Mouse (Mus musculus) stomach, postnatal 0 days (tissue): ENCODE measurements around the gene Tspan14. TPM values are rescaled to one million over a fixed set of nuclear protein-coding genes. Genes with fewer than 3 reads are reported as not detected.

ENCODE experiments used
- ATAC-seq: fragments of 200-750 bp; cut with Nextera tagmentation; 2 replicates; pipeline ENCODE4 v1.8.0; 2017; ENCODE audit not compliant: low FRiP score, low TSS enrichment
- DNase-seq: peaks from one replicate; pipeline ENCODE4 v3.0.0-alpha.2; 2016; ENCODE audit warnings: low spot score
- H3K27ac ChIP-seq: fragments of 300-500 bp; sonication (generic); replicated peaks from 2 replicates; pipeline ENCODE4 v1.5.1; 2014; ENCODE audit warnings: mild to moderate bottlenecking, control low read depth
- H3K27me3 ChIP-seq: fragments of 300-500 bp; sonication (generic); 2 replicates; pipeline ENCODE4 v1.6.1; 2014; ENCODE audit warnings: low read length; ENCODE audit not compliant: control insufficient read depth, insufficient read depth
- H3K36me3 ChIP-seq: fragments of 300-500 bp; sonication (generic); 2 replicates; pipeline ENCODE4 v1.6.1; 2014; ENCODE audit warnings: low read length, mixed read lengths; ENCODE audit not compliant: control insufficient read depth, insufficient read depth
- H3K4me1 ChIP-seq: fragments of 300-500 bp; sonication (generic); replicated peaks from 2 replicates; pipeline ENCODE4 v1.6.1; 2014; ENCODE audit warnings: antibody characterized with exemption; ENCODE audit not compliant: control insufficient read depth, insufficient read depth
- H3K4me2 ChIP-seq: fragments of 300-500 bp; sonication (generic); replicated peaks from 2 replicates; pipeline ENCODE4 v1.6.1; 2014; ENCODE audit warnings: low read depth, mild to moderate bottlenecking, control low read depth, moderate library complexity
- H3K4me3 ChIP-seq: fragments of 300-500 bp; sonication (generic); 2 replicates; pipeline ENCODE4 v1.5.1; 2014; ENCODE audit warnings: low read depth, low read length, control low read depth
- H3K9ac ChIP-seq: fragments of 300-500 bp; sonication (generic); 2 replicates; pipeline ENCODE4 v1.6.1; 2014; ENCODE audit warnings: mild to moderate bottlenecking, low read length, control low read depth, mixed read lengths
- H3K9me3 ChIP-seq: fragments of 300-500 bp; sonication (generic); 2 replicates; pipeline ENCODE4 v1.6.1; 2016; ENCODE audit warnings: low read length; ENCODE audit not compliant: control insufficient read depth
- CTCF ChIP-seq: IDR thresholded peaks from 2 replicates; pipeline ENCODE4 v1.5.1; 2016; ENCODE audit warnings: antibody characterized with exemption, low read depth, mild to moderate bottlenecking, moderate library complexity
- EP300 ChIP-seq: optimal IDR thresholded peaks from 2 replicates; pipeline ENCODE3; 2016; ENCODE audit warnings: antibody characterized with exemption
- WGBS: fragments of 180-500 bp; shearing (Covaris S2); extraction: QIAGEN DNeasy Blood & Tissue Kit; methylation state at CpG from one replicate; pipeline ENCODE4 v1.1.7; 2014; 5-methylcytosine and 5-hydroxymethylcytosine counted together
- polyA plus RNA-seq: library from polyadenylated mRNA; unstranded; fragments of >200 nt; fragmentation: Nextera tagmentation; extraction: Ambion mirVana; gene quantifications from 2 replicates; pipeline ENCODE4 v1.2.1, GENCODE M21; 2015

Gene Tspan14
- polyA plus RNA-seq, 1 experiment from 2014 or later = 38.8 TPM

DNA sequence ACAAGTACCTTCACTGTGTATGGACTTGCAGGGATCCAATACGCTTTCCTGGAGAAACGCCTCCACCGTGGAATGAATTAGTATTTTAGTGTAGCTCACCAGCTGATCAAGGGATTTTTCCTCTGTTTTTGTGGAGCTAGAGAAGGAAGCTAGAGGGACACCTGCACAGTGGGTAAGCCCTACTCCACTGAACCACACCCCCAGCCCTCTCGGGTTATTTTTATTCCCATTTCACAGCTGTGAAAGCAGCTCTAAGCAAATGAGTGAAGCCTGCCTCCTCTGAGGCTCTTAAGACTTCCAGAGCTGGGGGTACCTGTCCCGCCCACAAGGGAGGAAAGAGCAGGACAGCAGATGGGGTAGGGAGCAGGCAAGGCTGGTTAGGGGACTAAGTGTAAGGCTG is 13.2 kb downstream of the Tspan14 start:
- H3K4me2 ChIP-seq = no peak overlapping the region
- H3K4me3 ChIP-seq = no peak overlapping the region
- no peaks in the 10 kb centered on the region for H3K36me3 ChIP-seq
- DNase-seq (no peak), ATAC-seq (no peak)
- H3K27me3 ChIP-seq = no peaks in the 10 kb centered on the region
- no peaks in the 10 kb centered on the region for H3K9me3 ChIP-seq
- TF ChIP-seq EP300 (no peak), CTCF (no peak)
- WGBS = 62% methylated on average over 5 of the region's 5 CpGs
- peaks cover 25% of the 10 kb centered on the region for H3K4me1 ChIP-seq
- H3K27ac ChIP-seq = no peak overlapping the region
- no peak overlapping the region for H3K9ac ChIP-seq

DNA sequence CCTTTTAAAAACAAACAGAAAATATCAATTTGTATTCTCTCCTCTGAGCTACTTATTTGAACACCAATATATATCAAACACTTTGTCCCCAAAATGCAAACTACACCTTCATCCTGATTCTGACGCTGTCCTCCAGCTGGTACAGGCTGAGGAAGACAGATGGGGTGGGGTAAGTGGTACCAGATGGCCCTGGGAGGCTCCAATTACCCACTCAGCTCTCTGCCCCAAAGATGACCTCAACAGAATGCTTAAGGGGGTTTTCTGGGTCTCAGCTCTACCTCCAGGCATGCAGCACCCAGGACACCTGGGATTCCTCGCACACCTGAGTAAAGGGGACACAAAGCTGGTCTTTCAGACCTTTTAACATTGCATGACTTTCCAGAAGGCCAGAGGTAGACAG is 13.9 kb downstream of the Tspan14 start:
- DNase-seq (no peak), ATAC-seq (no peak)
- 66% methylated on average over 2 of the region's 2 CpGs for WGBS
- Histone ChIP-seq H3K9me3 (no peaks in the 10 kb centered on the region), H3K4me3 (no peak overlapping the region), H3K36me3 (no peaks in the 10 kb centered on the region), H3K9ac (no peak overlapping the region), H3K27ac (no peak overlapping the region), H3K4me1 (peaks cover 21% of the 10 kb centered on the region), H3K4me2 (no peak overlapping the region), H3K27me3 (no peaks in the 10 kb centered on the region)
- TF ChIP-seq CTCF = no peak
- no peak for TF ChIP-seq EP300

- TF ChIP-seq EP300 (no peak), CTCF (no peak)
- ATAC-seq (no peak), DNase-seq (no peak)
- H3K36me3 ChIP-seq = no peaks in the 10 kb centered on the region
- H3K9ac ChIP-seq = no peak overlapping the region
- no peak overlapping the region for H3K4me3 ChIP-seq
- no peak overlapping the region for H3K4me2 ChIP-seq
- H3K27me3 ChIP-seq = no peaks in the 10 kb centered on the region
- WGBS = 68% methylated on average over 3 of the region's 3 CpGs
- H3K9me3 ChIP-seq = no peaks in the 10 kb centered on the region
- H3K4me1 ChIP-seq = peaks cover 20% of the 10 kb centered on the region
- H3K27ac ChIP-seq = no peak overlapping the region
Observed at GRCm38 (mm10) chr14:40952301-40952700, 14.3 kb downstream of the Tspan14 start.

DNA sequence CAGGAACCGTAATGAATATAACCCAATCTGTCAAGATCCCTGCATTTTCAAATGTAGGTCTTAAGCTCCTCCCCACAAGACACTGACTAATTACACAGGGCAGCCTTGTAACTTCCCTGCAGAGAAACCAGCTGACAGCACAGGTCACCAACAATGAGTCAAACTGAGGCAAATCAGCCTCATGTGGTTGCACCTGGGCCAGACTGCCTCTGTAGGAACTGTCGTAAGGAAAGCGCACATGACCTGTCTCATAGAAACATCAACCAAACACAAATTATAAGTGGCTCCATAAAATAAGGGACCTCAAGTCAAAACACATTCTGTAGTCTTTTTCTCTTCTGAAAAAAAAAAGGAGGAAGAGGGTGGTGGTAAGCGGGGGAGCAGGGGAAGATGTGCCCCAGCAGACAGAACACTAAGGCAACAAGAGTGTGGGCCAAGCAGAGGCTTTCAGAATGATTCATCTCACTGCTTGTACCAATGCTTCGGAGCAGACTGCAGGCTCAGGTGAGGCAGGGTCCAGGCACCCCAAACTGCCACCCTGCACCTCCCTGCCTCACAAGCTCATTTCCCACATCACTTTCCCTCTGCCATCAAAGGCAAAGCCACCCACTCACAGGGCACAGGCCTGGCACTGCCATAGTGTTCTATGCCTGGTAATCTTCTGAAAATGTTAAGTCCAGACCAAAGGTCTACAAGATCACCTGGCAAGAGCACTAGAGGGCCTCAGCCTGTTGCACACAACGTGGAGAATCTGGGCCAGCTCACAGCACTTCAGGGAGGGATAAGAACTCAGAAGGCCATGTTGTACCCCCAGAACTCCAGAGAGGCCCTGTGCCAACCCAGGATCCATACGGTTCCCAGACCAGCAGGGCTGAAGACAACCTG is 16.6 kb downstream of the Tspan14 start:
- H3K27me3 ChIP-seq = no peaks in the 10 kb centered on the region
- H3K9ac ChIP-seq = no peak overlapping the region
- DNase-seq (no peak), ATAC-seq (no peak)
- H3K4me1 ChIP-seq = peaks cover 2% of the 10 kb centered on the region; the same call in 1 of the 2 replicates
- H3K27ac ChIP-seq = peak overlapping the region; percentile 63
- no peak overlapping the region for H3K4me2 ChIP-seq
- WGBS = 67% methylated on average over 7 of the region's 7 CpGs
- no peak overlapping the region for H3K4me3 ChIP-seq
- TF ChIP-seq CTCF (no peak), EP300 (no peak)
- no peaks in the 10 kb centered on the region for H3K9me3 ChIP-seq
- no peaks in the 10 kb centered on the region for H3K36me3 ChIP-seq

DNA sequence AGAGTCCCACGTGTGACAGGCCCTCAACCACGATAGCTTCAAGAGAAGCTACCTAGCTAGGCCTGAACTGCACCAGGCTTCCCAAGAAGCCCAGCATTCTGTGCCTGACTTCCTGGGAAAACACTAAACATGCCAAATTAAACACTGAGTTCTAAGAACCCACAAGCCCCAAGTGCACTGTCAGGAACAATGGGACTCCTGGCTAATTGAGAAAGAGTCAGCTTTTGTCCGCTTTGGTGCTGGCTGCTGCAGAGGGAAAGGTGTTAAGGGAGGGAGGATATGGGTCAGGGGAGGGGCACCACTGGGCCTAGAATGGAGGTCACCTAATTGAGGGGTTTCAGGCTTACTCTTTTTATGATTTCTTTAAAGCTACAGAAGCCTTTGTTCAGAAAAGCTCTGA is 17.6 kb downstream of the Tspan14 start:
- WGBS = 51% methylated on average over 3 of the region's 3 CpGs
- Histone ChIP-seq H3K27me3 (no peaks in the 10 kb centered on the region), H3K4me1 (peaks cover 2% of the 10 kb centered on the region; the same call in 1 of the 2 replicates), H3K9me3 (no peaks in the 10 kb centered on the region), H3K9ac (no peak overlapping the region), H3K4me2 (no peak overlapping the region), H3K27ac (peak overlapping the region; percentile 84), H3K36me3 (no peaks in the 10 kb centered on the region), H3K4me3 (no peak overlapping the region)
- DNase-seq (no peak), ATAC-seq (no peak)
- no peak for TF ChIP-seq CTCF
- TF ChIP-seq EP300 = no peak

- WGBS = 68% methylated on average over 5 of the region's 5 CpGs
- H3K4me2 ChIP-seq = no peak overlapping the region
- no peak overlapping the region for H3K9ac ChIP-seq
- ATAC-seq (no peak), DNase-seq (no peak)
- H3K4me3 ChIP-seq = no peak overlapping the region
- peak overlapping the region; percentile 84 for H3K27ac ChIP-seq
- no peak for TF ChIP-seq EP300
- TF ChIP-seq CTCF = no peak
- H3K9me3 ChIP-seq = no peaks in the 10 kb centered on the region
- peaks cover 2% of the 10 kb centered on the region; the same call in 1 of the 2 replicates for H3K4me1 ChIP-seq
- no peaks in the 10 kb centered on the region for H3K27me3 ChIP-seq
- H3K36me3 ChIP-seq = no peaks in the 10 kb centered on the region
Observed at GRCm38 (mm10) chr14:40948522-40948921, 18.1 kb downstream of the Tspan14 start.
